Mouse (Mus musculus) fibroblast of lung, adult 2 months (primary cell): ENCODE measurements around the gene Tmem29.
"Not testable (repeated sequence)": the region's sequence is repeated elsewhere in the genome, so short reads cannot be mapped to it uniquely, and the experiment has no call there.

ENCODE experiments used
- DNase-seq: peaks from one replicate; pipeline ENCODE4 v3.0.0-alpha.2; 2011; ENCODE audit warnings: low read depth

The Tmem29 gene

DNA sequence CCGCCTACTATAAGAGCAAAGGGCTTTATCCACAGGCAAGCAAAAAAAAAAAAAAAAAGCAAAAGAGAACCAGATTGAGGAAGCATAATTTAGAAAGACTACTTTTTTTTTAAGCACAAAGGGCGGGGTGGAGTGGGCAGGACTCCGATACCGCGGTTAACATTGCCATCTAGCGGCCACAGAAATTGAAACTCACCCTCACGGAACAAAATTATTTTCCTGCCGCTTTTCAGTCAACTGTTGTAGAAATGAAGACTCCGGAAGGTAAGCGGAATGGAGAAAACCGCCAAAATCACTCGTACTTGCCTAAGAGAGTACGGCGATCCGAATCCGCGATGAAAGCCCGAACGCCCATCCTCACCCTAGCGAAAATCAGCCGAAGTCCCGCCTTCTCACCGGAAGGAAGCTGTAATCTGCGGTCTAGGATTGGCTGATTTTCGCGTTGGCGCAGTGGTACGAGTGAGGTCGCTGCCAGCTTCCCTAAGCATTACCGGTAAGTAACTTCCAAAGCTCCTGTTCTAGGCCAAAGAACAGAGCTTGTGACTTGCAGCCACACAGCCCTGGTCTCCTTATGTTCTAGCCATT is at the start of gene Tmem29:
Tmem29 (minus strand) TSS at position 389 of the 585 bp plus-strand sequence.
- peak; percentile 85 for DNase-seq

- no peak for DNase-seq
These were observed 49.7 kb upstream of the Tmem29 start for GRCm38 (mm10) chrX:150508696-150509095.

DNA sequence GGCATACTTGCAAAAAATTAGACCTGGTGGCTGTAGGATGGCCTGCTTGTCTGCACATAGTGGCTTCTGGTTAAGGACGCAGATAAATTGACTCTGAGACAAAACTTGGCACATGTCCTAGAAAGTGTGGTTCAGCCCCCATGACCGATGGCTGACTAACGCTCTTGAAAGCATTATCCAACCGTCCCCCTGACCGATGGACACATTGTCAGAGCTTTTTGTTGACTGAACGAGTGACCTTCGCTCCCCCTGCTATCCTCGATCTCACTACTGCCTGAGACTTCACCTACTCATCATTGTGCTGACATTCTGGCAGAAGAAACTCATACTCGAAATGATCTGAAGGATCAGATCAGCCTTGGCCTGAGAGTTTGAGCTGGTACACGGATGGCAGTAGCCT is 28.9 kb upstream of the Tmem29 start:
- not testable (repeated sequence) for DNase-seq

DNA sequence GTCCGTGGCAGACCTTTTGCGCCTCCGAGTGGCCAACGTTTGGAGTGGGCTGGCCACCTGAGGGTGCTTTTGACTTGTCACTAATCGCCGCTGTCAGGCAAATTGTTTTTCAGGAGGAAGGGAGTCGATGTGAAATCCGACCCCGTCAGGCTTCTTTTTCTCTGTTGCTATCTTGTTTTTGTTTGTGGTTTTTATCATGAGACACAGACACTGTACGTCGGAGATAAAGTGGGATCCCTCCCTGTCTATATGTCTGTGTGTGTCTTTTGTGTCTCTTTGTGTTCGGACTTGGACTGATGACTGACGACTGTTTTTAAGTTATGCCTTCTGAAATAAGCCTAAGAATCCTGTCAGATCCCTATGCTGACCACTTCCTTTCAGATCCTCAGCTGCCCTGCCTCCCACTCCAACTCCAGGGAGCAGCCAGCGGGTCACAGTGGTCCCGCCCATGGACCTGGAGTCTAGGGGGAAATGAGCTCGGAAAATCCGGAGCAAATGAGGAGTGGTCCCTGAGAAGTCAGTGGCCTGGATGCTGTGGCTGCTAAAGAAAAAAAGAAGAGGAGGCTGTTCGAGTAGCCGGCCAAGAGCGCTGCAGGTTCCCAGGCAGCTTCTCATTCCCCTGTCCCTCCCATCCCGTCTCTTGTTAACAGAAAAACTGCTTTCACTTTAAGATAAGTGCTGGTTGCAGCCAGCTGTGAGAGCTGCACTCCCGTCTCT is 27.5 kb upstream of the Tmem29 start:
- not testable (repeated sequence) for DNase-seq

- peak; percentile 65 for DNase-seq
These were observed 19.2 kb upstream of the Tmem29 start for GRCm38 (mm10) chrX:150477854-150478780.

DNA sequence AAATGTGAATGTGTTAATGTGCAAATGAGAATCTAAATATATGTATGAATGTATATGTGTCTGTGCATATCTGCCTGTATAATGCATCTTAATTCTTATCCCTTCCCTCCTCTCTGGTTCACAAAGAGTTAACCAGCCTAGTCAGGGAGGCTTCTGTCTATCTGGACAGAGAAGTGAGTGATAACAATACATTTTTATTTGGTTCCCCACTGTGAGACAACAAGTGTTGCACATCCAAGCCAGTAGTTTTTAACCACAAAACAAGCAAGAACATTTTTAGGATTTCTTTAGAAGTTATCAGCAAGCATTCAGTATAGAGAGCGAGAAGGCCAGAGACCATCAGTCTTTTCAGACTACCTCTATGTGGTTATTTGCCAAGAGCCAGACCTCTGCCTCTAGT is 12.5 kb upstream of the Tmem29 start:
- no peak for DNase-seq

DNA sequence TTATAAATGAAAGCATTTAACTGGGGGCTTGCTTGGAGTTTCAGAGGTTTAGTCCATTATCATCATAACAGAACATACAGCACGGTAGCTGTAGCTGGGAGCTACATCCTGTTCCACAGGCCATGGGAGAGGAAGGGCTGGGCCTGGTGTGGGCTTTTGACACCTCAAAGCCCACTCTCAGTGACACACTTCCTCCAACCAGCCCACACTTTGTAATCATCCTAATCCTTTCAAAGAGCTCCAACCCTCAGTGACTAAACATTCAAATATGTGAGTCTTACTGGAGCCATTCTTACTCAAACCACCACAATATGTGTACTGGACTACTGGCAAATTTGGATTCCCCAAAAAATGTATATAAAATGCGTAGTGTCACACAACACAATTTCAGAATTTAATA is 9.3 kb upstream of the Tmem29 start:
- no peak for DNase-seq

DNA sequence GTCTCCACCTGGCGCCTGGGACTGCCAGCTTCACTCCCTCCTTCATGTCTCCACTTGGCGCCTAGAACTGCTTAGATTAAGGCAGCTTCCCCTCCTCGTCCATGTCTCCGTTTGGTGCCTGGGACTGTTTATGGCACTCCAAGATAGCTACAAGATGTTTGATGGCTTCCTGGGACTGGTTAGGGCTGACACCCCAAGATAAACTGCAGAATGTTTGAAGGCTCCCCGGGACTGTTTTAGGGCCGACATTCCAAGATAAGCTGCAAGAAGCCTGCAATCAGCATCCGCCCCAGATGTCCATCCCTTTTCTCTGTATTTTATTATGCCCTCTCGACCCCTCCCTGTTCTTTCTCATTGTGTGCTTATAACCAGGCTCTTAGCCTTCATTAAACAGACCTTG is 7.9 kb upstream of the Tmem29 start:
- not testable (repeated sequence) for DNase-seq

DNA sequence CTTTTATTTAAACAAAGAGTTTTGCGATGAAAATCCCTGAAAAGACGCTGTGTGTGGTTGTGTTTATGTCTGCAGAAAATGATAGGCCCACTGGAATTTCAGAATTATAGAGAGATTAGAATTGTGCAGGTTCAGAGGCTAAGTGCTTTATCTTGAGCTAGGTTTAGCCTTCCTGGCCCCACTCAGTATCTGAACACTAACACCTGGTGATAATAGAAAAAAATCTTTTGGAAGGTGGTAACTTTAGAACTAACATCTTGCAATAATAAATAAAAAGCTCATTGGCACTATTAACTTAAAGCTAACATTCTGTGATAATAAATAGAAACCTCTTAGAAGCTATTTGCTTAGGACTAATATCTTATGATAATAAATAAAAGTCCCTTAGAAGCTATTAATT is 1.2 kb upstream of the Tmem29 start:
- no peak for DNase-seq

DNA sequence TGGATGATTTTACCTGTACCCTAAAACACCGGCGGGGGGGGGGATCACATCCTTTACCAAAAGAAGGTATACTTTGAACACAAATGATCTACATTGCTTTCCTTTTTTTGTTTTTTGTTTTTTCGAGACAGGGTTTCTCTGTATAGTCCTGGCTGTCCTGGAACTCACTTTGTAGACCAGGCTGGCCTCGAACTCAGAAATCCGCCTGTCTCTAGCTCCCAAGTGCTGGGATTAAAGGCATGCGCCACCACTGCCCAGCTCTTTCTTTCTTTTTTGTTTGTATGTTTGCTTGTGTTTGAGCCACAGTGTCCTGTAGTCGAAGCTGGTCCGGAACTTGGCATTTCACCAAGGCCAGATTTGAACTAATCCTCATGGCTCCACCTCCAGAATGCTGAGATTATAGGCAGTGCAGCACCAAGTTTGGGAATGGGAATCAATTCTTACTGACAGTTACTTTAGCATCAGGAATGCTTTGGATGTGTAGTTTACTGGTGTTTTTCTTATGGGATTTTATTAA is 515 bp upstream of the Tmem29 start:
- DNase-seq: no peak

DNA sequence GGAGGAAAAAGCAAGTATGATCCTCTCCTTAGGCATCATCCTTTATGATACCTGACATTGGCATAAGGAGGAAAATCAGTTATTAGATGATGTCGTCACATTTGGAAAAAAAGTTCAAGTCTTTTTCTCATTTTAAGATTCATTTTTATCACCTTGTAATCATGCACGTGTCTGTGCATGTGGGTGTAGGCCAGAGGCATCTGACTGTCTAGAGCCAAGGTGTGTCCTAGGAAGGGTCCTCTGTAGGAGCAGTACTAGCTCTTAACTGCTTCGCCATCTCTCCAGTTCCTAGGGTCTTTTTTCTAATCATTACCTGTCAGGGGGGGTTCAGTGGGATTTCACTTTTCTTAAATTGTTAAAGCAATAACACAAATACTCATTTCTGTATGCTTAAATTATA is 818 bp downstream of the Tmem29 start:
- no peak for DNase-seq

- DNase-seq: peak; percentile 36
These were observed 18.2 kb downstream of the Tmem29 start for GRCm38 (mm10) chrX:150440505-150441338.

- no peak for DNase-seq
These were observed 22.6 kb downstream of the Tmem29 start for GRCm38 (mm10) chrX:150436373-150436772.

DNA sequence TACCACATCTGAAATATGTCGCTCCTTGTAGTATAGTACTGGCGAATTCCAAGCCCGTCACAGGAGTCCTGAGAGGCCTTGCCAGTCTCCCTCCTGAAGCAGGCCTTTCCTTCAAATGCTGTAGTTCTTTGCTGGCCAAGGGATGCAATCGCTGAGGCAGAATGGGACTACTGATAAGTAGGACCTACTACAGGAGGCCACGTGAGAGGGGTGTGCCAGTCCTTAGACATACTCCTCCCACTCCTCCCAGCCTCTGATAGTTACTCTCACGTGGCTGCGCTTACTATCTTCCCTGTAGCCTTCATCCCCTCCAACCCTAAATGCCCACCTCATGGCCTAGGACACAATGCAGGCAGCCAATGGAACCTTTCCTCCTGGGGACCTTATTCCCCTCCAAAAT is 23.6 kb downstream of the Tmem29 start:
- DNase-seq: no peak

GRCm38 (mm10) chrX:150413505-150413904 is 45.4 kb downstream of the Tmem29 start:
- DNase-seq: no peak
